Mouse (Mus musculus): Measurements from ENCODE around the gene Btk. TPM values are rescaled to one million over a fixed set of nuclear protein-coding genes. Genes with fewer than 3 reads are reported as not detected.

Btk gene
- polyA plus RNA-seq, 1 experiment from 2014 or later: 0.36 TPM

GRCm38 (mm10) chrX:134525260-134525659, 58.1 kb downstream of the Btk start:
- 86% methylated on average over 4 of the region's 4 CpGs for WGBS
- H3K9me3 ChIP-seq (replicated peaks; ENCODE audit: control insufficient read depth, low read length, poor library complexity, severe bottlenecking): no peaks in the 10 kb centered on the region
- H3K9ac ChIP-seq (ENCODE audit: low read depth, low read length): no peak overlapping the region
- H3K27ac ChIP-seq (ENCODE audit: low read length): no peak overlapping the region
- H3K36me3 ChIP-seq (ENCODE audit: control insufficient read depth, insufficient read depth, low read length): no peaks in the 10 kb centered on the region
- no peak overlapping the region for H3K4me2 ChIP-seq (ENCODE audit: low read length)
- H3K4me3 ChIP-seq (ENCODE audit: low read depth, low read length): no peak overlapping the region
- no peaks in the 10 kb centered on the region for H3K27me3 ChIP-seq (ENCODE audit: control insufficient read depth, insufficient read depth, low read depth, low read length)
- no peak for ATAC-seq
- H3K4me1 ChIP-seq (ENCODE audit: control insufficient read depth, insufficient read depth, low read length): no peaks in the 10 kb centered on the region

DNA sequence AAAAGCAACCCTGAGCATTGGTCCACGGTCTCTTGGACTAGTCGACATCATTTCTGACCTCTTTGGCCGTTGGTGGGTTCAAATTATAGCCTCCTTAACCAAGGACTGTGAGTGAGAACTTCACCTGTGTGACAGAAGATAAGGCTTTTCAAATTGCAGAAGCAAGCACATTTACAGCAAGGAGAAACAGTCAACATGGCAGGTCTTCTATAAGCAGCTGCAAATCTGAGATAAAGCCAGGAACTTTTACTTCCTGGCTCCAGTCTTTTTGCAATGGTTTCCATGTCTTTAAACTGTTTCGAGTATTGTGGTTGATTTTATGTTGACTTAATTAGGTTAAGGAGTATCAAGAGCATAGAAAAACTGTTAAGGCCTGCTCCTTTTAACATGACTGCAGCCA, 59.6 kb downstream of the Btk start:
- 80% methylated on average over 4 of the region's 4 CpGs for WGBS
- no peak for ATAC-seq

DNA sequence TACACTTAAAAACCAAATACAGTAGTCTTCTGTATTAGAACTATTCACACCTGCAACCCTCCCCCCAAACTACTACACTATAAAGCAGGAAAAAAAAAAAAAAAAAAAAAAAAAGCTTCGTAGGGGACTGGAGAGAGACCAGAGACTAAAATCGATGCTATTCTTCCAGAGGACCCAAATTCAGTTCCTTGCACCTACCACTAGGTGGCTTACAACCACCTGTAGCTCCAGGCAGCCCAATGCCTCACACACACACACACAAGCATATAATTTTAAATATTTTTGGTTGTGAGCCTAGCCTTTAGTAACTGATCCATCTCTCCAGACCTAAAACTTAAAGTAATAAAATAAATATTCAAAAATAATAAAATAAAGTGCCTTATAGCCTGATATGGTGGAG, 73.9 kb downstream of the Btk start:
- WGBS: 55% methylated on average over 2 of the region's 2 CpGs
- Histone ChIP-seq H3K27ac (ENCODE audit: low read length) (no peak overlapping the region), H3K4me3 (ENCODE audit: low read depth, low read length) (no peak overlapping the region), H3K9ac (ENCODE audit: low read depth, low read length) (no peak overlapping the region), H3K27me3 (ENCODE audit: control insufficient read depth, insufficient read depth, low read depth, low read length) (no peaks in the 10 kb centered on the region; the same call in 1 of the 2 replicates), H3K36me3 (ENCODE audit: control insufficient read depth, insufficient read depth, low read length) (no peaks in the 10 kb centered on the region), H3K4me2 (ENCODE audit: low read length) (no peak overlapping the region), H3K9me3 (replicated peaks; ENCODE audit: control insufficient read depth, low read length, poor library complexity, severe bottlenecking) (no peaks in the 10 kb centered on the region), H3K4me1 (ENCODE audit: control insufficient read depth, insufficient read depth, low read length) (no peaks in the 10 kb centered on the region)
- ATAC-seq: no peak

More for the DNA sequence above, 59.6 kb downstream of the Btk start:
- Histone ChIP-seq H3K27me3 (ENCODE audit: control insufficient read depth, insufficient read depth, low read depth, low read length) (no peaks in the 10 kb centered on the region), H3K4me3 (ENCODE audit: low read depth, low read length) (no peak overlapping the region), H3K27ac (ENCODE audit: low read length) (no peak overlapping the region), H3K4me1 (ENCODE audit: control insufficient read depth, insufficient read depth, low read length) (no peaks in the 10 kb centered on the region), H3K36me3 (ENCODE audit: control insufficient read depth, insufficient read depth, low read length) (no peaks in the 10 kb centered on the region), H3K9me3 (replicated peaks; ENCODE audit: control insufficient read depth, low read length, poor library complexity, severe bottlenecking) (no peaks in the 10 kb centered on the region), H3K4me2 (ENCODE audit: low read length) (no peak overlapping the region), H3K9ac (ENCODE audit: low read depth, low read length) (no peak overlapping the region)

GRCm38 (mm10) chrX:134507977-134508376, 75.4 kb downstream of the Btk start:
- 69% methylated on average over 6 of the region's 6 CpGs for WGBS
- no peak overlapping the region for H3K4me2 ChIP-seq (ENCODE audit: low read length)
- no peak overlapping the region for H3K9ac ChIP-seq (ENCODE audit: low read depth, low read length)
- no peak overlapping the region for H3K27ac ChIP-seq (ENCODE audit: low read length)
- H3K4me1 ChIP-seq (ENCODE audit: control insufficient read depth, insufficient read depth, low read length): no peaks in the 10 kb centered on the region
- ATAC-seq: no peak
- no peaks in the 10 kb centered on the region for H3K9me3 ChIP-seq (replicated peaks; ENCODE audit: control insufficient read depth, low read length, poor library complexity, severe bottlenecking)
- H3K27me3 ChIP-seq (ENCODE audit: control insufficient read depth, insufficient read depth, low read depth, low read length): no peaks in the 10 kb centered on the region; the same call in 1 of the 2 replicates
- no peaks in the 10 kb centered on the region for H3K36me3 ChIP-seq (ENCODE audit: control insufficient read depth, insufficient read depth, low read length)
- no peak overlapping the region for H3K4me3 ChIP-seq (ENCODE audit: low read depth, low read length)

DNA sequence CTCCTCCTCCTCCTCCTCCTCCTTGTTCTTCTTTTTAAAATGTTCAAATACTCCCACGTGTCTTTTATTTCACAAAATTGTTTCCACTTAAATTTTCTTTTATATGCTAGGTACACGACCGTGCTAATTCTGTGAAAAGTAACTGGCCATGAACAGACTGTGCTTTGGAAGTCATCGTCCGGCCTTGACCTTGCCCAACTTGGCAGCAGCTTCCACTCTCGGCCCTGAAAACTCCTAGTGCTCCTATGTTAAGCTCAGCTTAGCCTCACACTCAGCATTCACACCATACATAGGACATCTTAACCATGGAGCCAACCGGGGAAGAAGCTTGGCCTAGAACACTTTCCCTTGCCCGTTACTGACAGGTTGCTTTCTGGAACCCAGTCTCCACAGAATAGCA, 82.7 kb downstream of the Btk start:
- no peaks in the 10 kb centered on the region for H3K4me1 ChIP-seq (ENCODE audit: control insufficient read depth, insufficient read depth, low read length)
- H3K9ac ChIP-seq (ENCODE audit: low read depth, low read length): no peak overlapping the region
- no peak overlapping the region for H3K4me3 ChIP-seq (ENCODE audit: low read depth, low read length)
- no peak for ATAC-seq
- no peak overlapping the region for H3K27ac ChIP-seq (ENCODE audit: low read length)
- H3K36me3 ChIP-seq (ENCODE audit: control insufficient read depth, insufficient read depth, low read length): no peaks in the 10 kb centered on the region
- H3K27me3 ChIP-seq (ENCODE audit: control insufficient read depth, insufficient read depth, low read depth, low read length): no peaks in the 10 kb centered on the region
- no peak overlapping the region for H3K4me2 ChIP-seq (ENCODE audit: low read length)
- 86% methylated on average over 8 of the region's 8 CpGs for WGBS
- H3K9me3 ChIP-seq (replicated peaks; ENCODE audit: control insufficient read depth, low read length, poor library complexity, severe bottlenecking): no peaks in the 10 kb centered on the region

Other genes with a start within 250 kb of the Btk start
- 22.4 and 24.1 TPM in 2 replicates for gene Drp2, start 179.0 kb downstream of the Btk start, polyA plus RNA-seq (2015; fragmentation: Nextera tagmentation; extraction: Ambion mirVana)
- 0.57 TPM in 1 of 2 replicates, not detected in the other for gene Taf7l, start 107.1 kb downstream of the Btk start, polyA plus RNA-seq (2015; fragmentation: Nextera tagmentation; extraction: Ambion mirVana)
- gene Timm8a1, start 41.7 kb downstream of the Btk start, polyA plus RNA-seq (2015; fragmentation: Nextera tagmentation; extraction: Ambion mirVana): 40.7 and 40.8 TPM in 2 replicates
- gene Rpl36a, start 2.1 kb upstream of the Btk start, polyA plus RNA-seq (2015; fragmentation: Nextera tagmentation; extraction: Ambion mirVana): 144 and 152 TPM in 2 replicates
- gene Gla, start 17.6 kb upstream of the Btk start, polyA plus RNA-seq (2015; fragmentation: Nextera tagmentation; extraction: Ambion mirVana): 3.2 and 3.8 TPM in 2 replicates
- 143 and 151 TPM in 2 replicates for gene Hnrnph2, start 17.6 kb upstream of the Btk start, polyA plus RNA-seq (2015; fragmentation: Nextera tagmentation; extraction: Ambion mirVana)
- gene Armcx4, start 102.9 kb upstream of the Btk start, polyA plus RNA-seq (2015; fragmentation: Nextera tagmentation; extraction: Ambion mirVana): 5.9 and 7.2 TPM in 2 replicates
- 95.8 and 97.5 TPM in 2 replicates for gene Armcx1, start 134.4 kb upstream of the Btk start, polyA plus RNA-seq (2015; fragmentation: Nextera tagmentation; extraction: Ambion mirVana)
- gene Armcx6, start 167.8 kb upstream of the Btk start, polyA plus RNA-seq (2015; fragmentation: Nextera tagmentation; extraction: Ambion mirVana): 52.7 and 53.0 TPM in 2 replicates
- gene Armcx3, start 173.0 kb upstream of the Btk start, polyA plus RNA-seq (2015; fragmentation: Nextera tagmentation; extraction: Ambion mirVana): 86.7 and 87.7 TPM in 2 replicates
- 95.6 and 104 TPM in 2 replicates for gene Armcx2, start 225.7 kb upstream of the Btk start, polyA plus RNA-seq (2015; fragmentation: Nextera tagmentation; extraction: Ambion mirVana)